Mouse (Mus musculus): ENCODE data around the gene Mettl27.

- no peak for TF ChIP-seq CTCF (IDR thresholded peaks at IDR 0.05; ENCODE audit: extremely low read depth, insufficient read depth, low read length)
- TF ChIP-seq POLR2A (IDR thresholded peaks at IDR 0.05; ENCODE audit: extremely low read depth, insufficient read depth, low read length), result no peak
Measured at GRCm38 (mm10) chr5:134911901-134912300, 20.3 kb upstream of the Mettl27 start.

All from cortical plate, adult 2 months (tissue).